Mouse (Mus musculus): ENCODE data around the gene 1700011L22Rik. TPM values are rescaled to one million over a fixed set of nuclear protein-coding genes. Genes with fewer than 3 reads are reported as not detected.

The 1700011L22Rik gene
- polyA plus RNA-seq, 1 experiment = not detected

- Histone ChIP-seq H3K27ac (ENCODE audit: insufficient read depth, low read length) (no peak overlapping the region), H3K4me1 (ENCODE audit: control insufficient read depth, insufficient read depth, low read length) (peaks cover 3% of the 10 kb centered on the region), H3K4me3 (ENCODE audit: insufficient read depth, low read length) (no peak overlapping the region)
- TF ChIP-seq CTCF (IDR thresholded peaks at IDR 0.05; ENCODE audit: extremely low read depth, insufficient read depth, low read length) (no peak), POLR2A (IDR thresholded peaks at IDR 0.05; ENCODE audit: extremely low read depth, insufficient read depth, low read length) (no peak)
These were observed 87.1 kb downstream of the 1700011L22Rik start for GRCm38 (mm10) chr8:79161172-79161778.

Other genes with a start within 250 kb of the 1700011L22Rik start
- gene Zfp827, start 220.1 kb downstream of the 1700011L22Rik start, polyA plus RNA-seq (2012; rRNA removed) = 29.6 and 32.4 TPM in 2 replicates
- 36.9 and 37.5 TPM in 2 replicates for gene Mmaa, start 46.4 kb upstream of the 1700011L22Rik start, polyA plus RNA-seq (2012; rRNA removed)
- gene Smad1, start 150.9 kb upstream of the 1700011L22Rik start, polyA plus RNA-seq (2012; rRNA removed) = 18.9 and 19.4 TPM in 2 replicates